Mouse (Mus musculus) heart, embryonic 15.5 days (tissue): ENCODE results near the gene Olfr314. TPM values are rescaled to one million over a fixed set of nuclear protein-coding genes. Genes with fewer than 3 reads are reported as not detected.
"Not testable (repeated sequence)": the region's sequence is repeated elsewhere in the genome, so short reads cannot be mapped to it uniquely, and the experiment has no call there.

Source experiments
- ATAC-seq: fragments of 200-750 bp; cut with Nextera tagmentation; replicated peaks from 2 replicates; pipeline ENCODE4 v1.8.0; 2017; ENCODE audit warnings: low read depth, moderate TSS enrichment; ENCODE audit not compliant: insufficient number of reproducible peaks, insufficient read depth, low FRiP score
- H3K27ac ChIP-seq: fragments of 300-500 bp; sonication (generic); 2 replicates; pipeline ENCODE4 v1.5.1; 2015; ENCODE audit warnings: mild to moderate bottlenecking, inconsistent platforms
- H3K27me3 ChIP-seq: fragments of 300-500 bp; sonication (generic); 2 replicates; pipeline ENCODE4 v1.6.1; 2015; ENCODE audit warnings: inconsistent platforms
- H3K36me3 ChIP-seq: fragments of 300-500 bp; sonication (generic); 2 replicates; pipeline ENCODE4 v1.6.1; 2015; ENCODE audit warnings: mild to moderate bottlenecking, inconsistent platforms
- H3K4me1 ChIP-seq: fragments of 300-500 bp; sonication (generic); replicated peaks from 2 replicates; pipeline ENCODE4 v1.6.1; 2015; ENCODE audit warnings: inconsistent platforms
- H3K4me2 ChIP-seq: fragments of 300-500 bp; sonication (generic); 2 replicates; pipeline ENCODE4 v1.6.1; 2015; ENCODE audit warnings: inconsistent platforms, mild to moderate bottlenecking, moderate library complexity
- H3K4me3 ChIP-seq: fragments of 300-500 bp; sonication (generic); 2 replicates; pipeline ENCODE4 v1.5.1; 2015; ENCODE audit warnings: mild to moderate bottlenecking, inconsistent platforms
- H3K9ac ChIP-seq: fragments of 300-500 bp; sonication (generic); 2 replicates; pipeline ENCODE4 v1.6.1; 2015; ENCODE audit warnings: mild to moderate bottlenecking, inconsistent platforms
- H3K9me3 ChIP-seq: fragments of 300-500 bp; sonication (generic); replicated peaks from 2 replicates; pipeline ENCODE4 v1.6.1; 2016; ENCODE audit warnings: inconsistent platforms
- WGBS: fragments of 180-500 bp; shearing (Covaris S2); methylation state at CpG from one replicate; pipeline ENCODE4 v1.1.7; 2015; ENCODE audit warnings: mixed read lengths; 5-methylcytosine and 5-hydroxymethylcytosine counted together
- polyA plus RNA-seq: library from polyadenylated mRNA; unstranded; fragments of >200 nt; fragmentation: Nextera tagmentation; extraction: Ambion mirVana; gene quantifications from 2 replicates; pipeline ENCODE4 v1.2.1, GENCODE M21; 2015

Gene Olfr314
- polyA plus RNA-seq: not detected in 2 replicates

GRCm38 (mm10) chr11:58782480-58783089 is at the start of gene Olfr314:
Gene Olfr314, plus strand, starts transcription at chr11:58782952.
- Histone ChIP-seq H3K9me3 (no peaks in the 10 kb centered on the region), H3K4me2 (no peak within 1 kb of the TSS), H3K27ac (no peak within 1 kb of the TSS), H3K4me1 (peaks cover 6% of the 10 kb centered on the region), H3K27me3 (no peaks in the 10 kb centered on the region), H3K4me3 (no peak within 1 kb of the TSS), H3K9ac (no peak within 1 kb of the TSS), H3K36me3 (no peaks in the 10 kb centered on the region)
- no peak for ATAC-seq
- 49% methylated on average over 6 of the region's 6 CpGs for WGBS

- ATAC-seq: no peak
- no peaks in the 10 kb centered on the region for H3K36me3 ChIP-seq
Observed at GRCm38 (mm10) chr11:58733372-58733771, 49.4 kb upstream of the Olfr314 start.

GRCm38 (mm10) chr11:58738792-58739262 is 43.9 kb upstream of the Olfr314 start, which contains the start of gene Olfr317:
Gene Olfr317, minus strand, starts transcription at chr11:58739212.
- no peaks in the 10 kb centered on the region for H3K4me1 ChIP-seq
- no peaks in the 10 kb centered on the region for H3K27me3 ChIP-seq
- WGBS: 74% methylated on average over 4 of the region's 4 CpGs
- H3K27ac ChIP-seq: no peak within 1 kb of the TSS
- H3K4me2 ChIP-seq: no peak within 1 kb of the TSS
- no peaks in the 10 kb centered on the region for H3K36me3 ChIP-seq
- no peak within 1 kb of the TSS for H3K9ac ChIP-seq
- H3K9me3 ChIP-seq: no peaks in the 10 kb centered on the region
- ATAC-seq: no peak
- no peak within 1 kb of the TSS for H3K4me3 ChIP-seq

More at GRCm38 (mm10) chr11:58733372-58733771, 49.4 kb upstream of the Olfr314 start:
- Histone ChIP-seq H3K9ac (no peak overlapping the region), H3K27ac (no peak overlapping the region), H3K9me3 (no peaks in the 10 kb centered on the region), H3K4me3 (no peak overlapping the region), H3K4me2 (no peak overlapping the region), H3K27me3 (no peaks in the 10 kb centered on the region), H3K4me1 (no peaks in the 10 kb centered on the region)
- 50% methylated on average over 3 of the region's 3 CpGs for WGBS

GRCm38 (mm10) chr11:58751096-58751495 is 31.7 kb upstream of the Olfr314 start:
- not testable (repeated sequence) for ATAC-seq, H3K27ac ChIP-seq, H3K4me1 ChIP-seq, H3K9ac ChIP-seq, H3K4me3 ChIP-seq, H3K27me3 ChIP-seq, H3K4me2 ChIP-seq, H3K9me3 ChIP-seq, H3K36me3 ChIP-seq
- 82% methylated on average over 18 of the region's 18 CpGs for WGBS

GRCm38 (mm10) chr11:58752434-58752833 is 30.3 kb upstream of the Olfr314 start, which contains the start of gene Olfr316:
Gene Olfr316, plus strand, starts transcription at chr11:58752734.
- H3K9ac ChIP-seq: no peak within 1 kb of the TSS

GRCm38 (mm10) chr11:58772888-58773287 is 9.9 kb upstream of the Olfr314 start, which contains the start of gene Olfr315:
Gene Olfr315, plus strand, starts transcription at chr11:58773188.
- ATAC-seq: no peak
- no peaks in the 10 kb centered on the region for H3K36me3 ChIP-seq
- H3K4me1 ChIP-seq: no peaks in the 10 kb centered on the region
- no peak within 1 kb of the TSS for H3K27ac ChIP-seq
- H3K4me3 ChIP-seq: no peak within 1 kb of the TSS
- H3K4me2 ChIP-seq: no peak within 1 kb of the TSS
- no peaks in the 10 kb centered on the region for H3K27me3 ChIP-seq
- H3K9ac ChIP-seq: no peak within 1 kb of the TSS
- no peaks in the 10 kb centered on the region for H3K9me3 ChIP-seq

More at GRCm38 (mm10) chr11:58752434-58752833, 30.3 kb upstream of the Olfr314 start, which contains the start of gene Olfr316:
- H3K27ac ChIP-seq: no peak within 1 kb of the TSS
- no peak within 1 kb of the TSS for H3K4me3 ChIP-seq
- no peak for ATAC-seq
- H3K27me3 ChIP-seq: no peaks in the 10 kb centered on the region
- WGBS: 69% methylated on average over 2 of the region's 2 CpGs
- no peak within 1 kb of the TSS for H3K4me2 ChIP-seq
- no peaks in the 10 kb centered on the region for H3K4me1 ChIP-seq
- H3K9me3 ChIP-seq: no peaks in the 10 kb centered on the region
- no peaks in the 10 kb centered on the region for H3K36me3 ChIP-seq

GRCm38 (mm10) chr11:58784182-58784581 is 1.4 kb downstream of the Olfr314 start:
- ATAC-seq: no peak
- Histone ChIP-seq H3K27me3 (no peaks in the 10 kb centered on the region), H3K9ac (no peak overlapping the region), H3K36me3 (no peaks in the 10 kb centered on the region), H3K4me1 (peaks cover 6% of the 10 kb centered on the region), H3K4me2 (no peak overlapping the region), H3K27ac (no peak overlapping the region), H3K9me3 (no peaks in the 10 kb centered on the region), H3K4me3 (no peak overlapping the region)
- 59% methylated on average over 2 of the region's 2 CpGs for WGBS

- H3K4me2 ChIP-seq: no peak overlapping the region
- no peaks in the 10 kb centered on the region for H3K36me3 ChIP-seq
- H3K9me3 ChIP-seq: no peaks in the 10 kb centered on the region
- 79% methylated on average over 10 of the region's 10 CpGs for WGBS
- no peak overlapping the region for H3K27ac ChIP-seq
- peaks cover 3% of the 10 kb centered on the region for H3K4me1 ChIP-seq
- H3K4me3 ChIP-seq: no peak overlapping the region
- ATAC-seq: no peak
- no peaks in the 10 kb centered on the region for H3K27me3 ChIP-seq
- H3K9ac ChIP-seq: no peak overlapping the region
Observed at GRCm38 (mm10) chr11:58787651-58788050, 4.9 kb downstream of the Olfr314 start.

- H3K4me2 ChIP-seq: no peak overlapping the region
- no peak overlapping the region for H3K4me3 ChIP-seq
- no peak overlapping the region for H3K9ac ChIP-seq
- WGBS: 77% methylated on average over 8 of the region's 8 CpGs
- H3K4me1 ChIP-seq: no peaks in the 10 kb centered on the region
- H3K9me3 ChIP-seq: no peaks in the 10 kb centered on the region
- no peak for ATAC-seq
- no peaks in the 10 kb centered on the region for H3K36me3 ChIP-seq
- no peaks in the 10 kb centered on the region for H3K27me3 ChIP-seq
- no peak overlapping the region for H3K27ac ChIP-seq
Observed at GRCm38 (mm10) chr11:58788346-58788745, 5.6 kb downstream of the Olfr314 start.

GRCm38 (mm10) chr11:58789532-58789931 is 6.8 kb downstream of the Olfr314 start:
- Histone ChIP-seq H3K9ac (no peak overlapping the region), H3K27me3 (no peaks in the 10 kb centered on the region), H3K4me3 (no peak overlapping the region), H3K4me2 (no peak overlapping the region), H3K36me3 (no peaks in the 10 kb centered on the region), H3K27ac (no peak overlapping the region), H3K4me1 (no peaks in the 10 kb centered on the region), H3K9me3 (no peaks in the 10 kb centered on the region)
- ATAC-seq: no peak
- WGBS: 27% methylated on average over 3 of the region's 3 CpGs

- Histone ChIP-seq H3K27ac (no peak overlapping the region), H3K9ac (no peak overlapping the region), H3K4me1 (no peaks in the 10 kb centered on the region), H3K27me3 (no peaks in the 10 kb centered on the region), H3K9me3 (no peaks in the 10 kb centered on the region), H3K4me3 (no peak overlapping the region), H3K36me3 (no peaks in the 10 kb centered on the region), H3K4me2 (no peak overlapping the region)
- ATAC-seq: no peak
- 38% methylated on average over 2 of the region's 2 CpGs for WGBS
Observed at GRCm38 (mm10) chr11:58790053-58790452, 7.3 kb downstream of the Olfr314 start.

GRCm38 (mm10) chr11:58790646-58791045 is 7.9 kb downstream of the Olfr314 start:
- no peak overlapping the region for H3K9ac ChIP-seq
- no peak overlapping the region for H3K4me2 ChIP-seq
- no peaks in the 10 kb centered on the region for H3K4me1 ChIP-seq
- no peak overlapping the region for H3K4me3 ChIP-seq
- ATAC-seq: no peak
- H3K27ac ChIP-seq: no peak overlapping the region
- no peaks in the 10 kb centered on the region for H3K36me3 ChIP-seq
- 63% methylated on average over 6 of the region's 6 CpGs for WGBS
- no peaks in the 10 kb centered on the region for H3K9me3 ChIP-seq
- no peaks in the 10 kb centered on the region for H3K27me3 ChIP-seq
